Mouse (Mus musculus) adrenal gland, adult (tissue): Measurements from ENCODE around the gene Bbs10.

Experiments
- DNase-seq, 2 experiments: peaks; one replicate each; pipeline ENCODE4 v3.0.0; 2022 to 2023; ENCODE audit warnings: low spot score in 1 of 2; ENCODE audit not compliant: inconsistent age in 2 of 2

Bbs10 gene

DNA sequence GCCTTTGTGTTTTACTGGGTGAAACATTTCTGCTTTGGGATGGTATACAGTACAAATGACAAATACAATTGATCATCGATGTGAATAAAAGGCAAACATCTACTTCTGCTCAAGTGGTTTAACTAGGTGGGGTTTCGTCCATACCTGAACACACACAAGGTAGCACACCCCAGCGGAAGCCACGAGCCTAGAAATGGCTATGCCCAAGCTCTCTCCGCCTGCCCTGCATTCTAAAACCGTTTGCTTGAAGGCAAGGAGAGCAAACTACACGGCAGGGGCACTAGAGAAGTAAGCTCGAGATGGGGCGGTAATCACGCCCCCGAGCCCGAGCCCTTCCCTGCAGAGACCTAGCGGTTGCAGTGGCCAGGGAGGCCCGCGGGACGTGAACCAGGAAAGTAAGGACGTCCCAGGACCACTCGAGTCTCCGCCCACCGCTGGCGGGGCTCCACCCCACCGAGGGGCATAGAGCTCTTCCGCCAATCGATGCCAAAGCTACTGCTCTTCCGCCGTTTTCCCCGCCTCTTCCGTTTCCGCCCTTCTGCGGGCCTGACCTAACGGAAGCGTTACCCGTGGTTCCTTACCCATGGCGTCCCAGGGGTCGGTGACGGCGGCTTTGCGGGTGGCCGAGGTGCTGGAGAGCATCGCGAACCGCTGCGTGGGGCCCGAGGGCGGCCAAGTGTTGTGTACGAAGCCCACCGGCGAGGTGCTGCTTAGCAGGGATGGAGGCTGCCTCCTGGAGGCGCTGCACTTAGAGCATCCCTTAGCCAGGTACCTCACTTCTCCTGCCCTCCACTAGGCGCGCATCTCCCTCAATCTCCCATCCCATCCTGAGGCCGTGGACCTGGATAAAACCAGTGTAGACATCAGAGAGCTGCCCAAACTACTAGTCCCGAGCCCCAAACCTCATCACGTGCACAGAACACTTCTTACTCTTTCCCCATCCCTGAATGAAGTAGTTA lies at the start of gene Bbs10:
Bbs10 (plus strand) TSS at position 540 of the 959 bp plus-strand sequence.
- DNase-seq, result peak; percentile 97 to 98

- no peak for DNase-seq
These were observed 48.3 kb upstream of the Bbs10 start for GRCm38 (mm10) chr10:111250192-111250591.

DNA sequence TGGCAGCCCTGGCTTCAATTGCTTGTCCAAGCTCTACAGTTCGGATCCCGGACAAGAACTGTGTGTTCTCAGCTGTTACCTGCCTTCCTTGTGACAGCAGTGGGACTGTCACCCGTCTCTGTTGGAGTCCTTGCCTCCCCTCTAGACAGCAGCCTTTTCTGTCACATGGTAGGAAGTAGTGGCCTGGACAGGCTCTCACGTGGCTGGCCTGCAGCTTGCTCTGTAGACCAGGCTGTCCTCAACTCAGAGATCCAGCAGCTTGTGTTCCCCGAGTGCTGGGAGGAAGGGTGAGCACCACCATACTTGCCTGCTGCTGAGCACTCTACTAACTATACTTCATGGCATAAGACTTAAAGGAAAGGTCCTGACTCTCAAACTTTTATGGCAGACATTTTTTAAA lies 46.8 kb upstream of the Bbs10 start:
- DNase-seq, result no peak

DNA sequence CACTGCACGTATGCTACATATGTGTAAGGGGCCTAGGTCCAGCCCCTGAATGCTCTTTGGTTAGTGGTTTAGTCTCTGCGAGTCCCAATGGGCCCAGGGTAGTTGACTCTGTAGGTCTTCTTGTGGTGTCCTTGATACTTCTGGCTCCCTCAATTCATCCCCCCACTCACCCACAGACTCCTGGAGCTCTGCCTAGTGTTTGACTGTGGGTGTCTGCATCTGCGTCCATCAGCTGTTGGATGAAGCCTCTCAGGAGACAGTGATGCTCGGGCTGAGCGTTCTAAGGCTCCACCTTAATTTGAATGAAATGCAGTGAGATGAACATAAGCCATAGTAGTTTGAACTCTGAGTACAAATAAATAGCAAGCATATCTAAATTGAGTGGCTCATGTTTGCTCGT lies 43.3 kb upstream of the Bbs10 start:
- DNase-seq, result no peak

DNA sequence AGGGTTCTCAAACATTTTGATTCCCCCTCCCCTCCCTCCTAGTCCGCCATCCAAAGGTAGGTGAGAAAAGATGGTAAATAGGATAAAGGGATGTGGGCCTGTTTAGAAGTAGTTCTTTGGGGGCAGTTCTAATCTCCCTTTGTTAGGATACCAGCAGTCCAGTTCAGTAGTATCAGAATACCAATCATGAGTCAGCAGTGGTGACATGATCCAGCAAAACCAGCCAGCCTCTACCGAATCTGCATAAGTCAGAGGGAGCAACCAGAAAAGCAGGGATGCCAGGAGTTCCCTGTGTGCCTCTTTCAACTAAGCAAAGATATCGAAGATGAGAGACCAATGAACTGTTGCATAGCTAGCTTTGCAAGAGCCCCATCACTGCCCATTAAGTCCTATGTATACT lies 42.3 kb upstream of the Bbs10 start:
- DNase-seq, result no peak

DNA sequence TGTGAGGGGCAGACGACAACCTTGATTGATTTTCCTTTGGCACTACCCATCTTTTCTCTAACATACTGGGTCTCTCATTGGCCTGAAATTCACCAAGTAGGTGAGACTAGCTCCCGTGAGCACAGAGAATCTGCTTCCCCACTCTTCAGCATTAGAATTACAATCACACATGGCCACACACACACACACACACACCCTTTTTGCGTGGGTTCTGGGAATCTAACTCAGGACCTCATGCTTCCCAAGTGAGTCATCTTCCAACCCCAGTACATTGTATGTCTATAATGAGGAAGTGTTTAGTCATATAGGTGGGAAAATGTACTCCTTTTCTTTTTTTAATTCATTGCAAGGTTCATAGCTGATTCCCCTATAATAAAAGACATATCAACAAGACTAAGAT lies 41.1 kb upstream of the Bbs10 start:
- DNase-seq, result no peak

- no peak for DNase-seq
These were observed 40.2 kb upstream of the Bbs10 start for GRCm38 (mm10) chr10:111258256-111258655.

GRCm38 (mm10) chr10:111271687-111272086 lies 26.8 kb upstream of the Bbs10 start:
- DNase-seq, result no peak

DNA sequence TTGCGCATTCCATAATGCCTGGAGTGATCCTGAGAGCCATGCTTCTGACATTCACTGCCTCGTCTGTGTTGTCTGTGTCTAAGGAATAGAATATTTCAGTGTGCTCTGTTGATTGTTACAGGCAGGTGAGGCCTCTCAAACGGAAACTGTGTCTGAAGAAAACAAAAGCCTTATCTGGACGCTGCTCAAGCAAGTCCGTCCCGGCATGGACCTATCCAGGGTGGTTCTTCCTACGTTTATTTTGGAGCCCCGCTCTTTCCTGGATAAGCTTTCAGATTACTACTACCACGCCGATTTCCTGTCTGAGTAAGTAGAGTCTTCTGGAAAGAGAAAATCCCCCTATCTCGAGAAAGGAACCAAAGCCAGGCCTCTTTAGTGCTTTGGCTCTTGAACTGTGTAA lies 25.6 kb upstream of the Bbs10 start:
- no peak for DNase-seq

DNA sequence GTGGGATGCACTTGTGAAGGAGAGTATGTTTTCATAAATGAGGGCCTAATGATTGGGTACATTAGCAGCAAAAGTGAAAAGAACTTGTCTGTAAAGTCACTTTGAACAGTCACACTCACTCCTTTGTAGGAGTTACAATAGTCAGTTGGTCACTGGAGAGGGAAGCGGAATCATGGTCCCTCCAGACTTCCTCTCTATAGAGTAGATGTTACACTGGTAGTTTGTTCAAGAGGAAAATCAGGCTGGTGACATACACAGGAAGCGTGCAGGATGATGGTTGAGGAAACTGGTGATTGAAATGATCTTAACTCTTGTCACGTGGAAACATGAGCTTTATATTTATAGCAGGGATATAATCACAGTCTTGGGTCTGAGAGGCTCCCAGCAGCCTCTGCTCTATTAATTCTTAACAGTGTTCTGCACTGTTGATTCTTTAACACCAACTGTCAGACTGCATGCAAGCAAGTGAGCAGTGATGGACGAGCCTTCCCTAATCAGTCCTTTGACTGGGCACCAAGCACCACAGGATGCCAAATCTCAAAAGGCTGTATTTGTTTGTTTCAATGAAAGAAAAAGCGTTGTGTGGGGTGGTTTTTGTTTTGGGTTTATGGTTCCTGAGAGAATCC lies 24.9 kb upstream of the Bbs10 start:
- no peak for DNase-seq

- no peak for DNase-seq
These were observed 22.7 kb upstream of the Bbs10 start for GRCm38 (mm10) chr10:111275822-111276221.

DNA sequence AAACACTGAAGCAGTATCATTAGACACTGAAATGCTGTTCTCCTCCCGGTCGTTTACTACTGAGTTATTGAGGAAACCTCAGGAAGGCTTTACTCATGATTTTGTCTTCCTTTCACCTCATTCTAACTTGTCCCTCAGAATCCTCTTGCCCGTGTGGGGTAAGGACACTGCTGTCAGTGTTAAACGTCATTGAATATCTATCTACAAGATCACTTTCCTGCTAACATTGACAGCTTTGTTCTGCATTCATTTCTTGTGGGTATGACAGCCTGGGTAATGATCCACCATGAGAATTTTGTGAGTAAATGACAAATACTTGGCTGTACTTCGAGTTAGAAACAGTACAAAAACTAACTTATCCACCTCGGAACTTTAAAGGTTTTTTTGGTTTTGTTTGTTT lies 848 bp upstream of the Bbs10 start:
- peak in 1 of 2 experiments; percentile 37 for DNase-seq

- DNase-seq, result peak in 1 of 2 experiments; percentile 24
These were observed 1.1 kb downstream of the Bbs10 start for GRCm38 (mm10) chr10:111299591-111299990.

DNA sequence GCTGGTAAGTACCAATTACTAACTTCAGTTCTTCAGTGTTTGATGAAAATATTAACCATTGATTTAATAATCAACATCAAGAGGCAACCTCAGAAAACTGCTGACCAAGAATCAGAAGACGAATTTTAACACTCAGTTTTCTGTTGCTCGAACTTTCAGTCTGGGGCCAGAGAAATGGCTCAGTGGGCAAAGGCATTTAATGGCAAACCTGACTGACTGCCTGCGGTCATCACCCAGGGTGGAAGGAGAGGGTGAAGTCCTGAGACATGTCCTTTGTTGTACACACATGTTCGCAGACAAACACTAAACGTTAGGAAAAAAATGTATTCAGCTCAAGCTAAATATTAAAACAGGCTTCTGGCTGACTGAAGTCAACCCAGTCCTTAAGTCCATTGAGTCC lies 2.6 kb downstream of the Bbs10 start:
- DNase-seq, result no peak

DNA sequence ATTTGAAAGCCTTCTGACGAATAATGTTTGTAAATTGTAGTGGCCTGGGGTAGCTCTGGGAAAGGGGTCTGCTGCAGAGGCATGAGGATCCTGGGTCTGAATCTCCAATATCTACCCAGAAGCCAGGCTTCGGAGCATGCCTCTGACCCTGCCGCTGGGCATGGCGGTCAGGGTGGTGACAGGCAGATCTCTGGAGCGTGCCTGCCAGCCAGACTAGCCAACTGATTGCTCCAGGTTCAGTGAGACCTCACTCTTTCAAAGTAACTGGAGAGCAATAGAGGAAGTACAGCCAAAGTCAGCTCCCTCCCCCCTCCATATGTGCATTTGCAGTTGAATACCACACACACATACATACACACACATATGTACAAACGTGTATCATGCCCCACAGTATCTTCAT lies 4.0 kb downstream of the Bbs10 start:
- no peak for DNase-seq

GRCm38 (mm10) chr10:111308850-111309501 lies 10.5 kb downstream of the Bbs10 start:
- DNase-seq, result no peak

DNA sequence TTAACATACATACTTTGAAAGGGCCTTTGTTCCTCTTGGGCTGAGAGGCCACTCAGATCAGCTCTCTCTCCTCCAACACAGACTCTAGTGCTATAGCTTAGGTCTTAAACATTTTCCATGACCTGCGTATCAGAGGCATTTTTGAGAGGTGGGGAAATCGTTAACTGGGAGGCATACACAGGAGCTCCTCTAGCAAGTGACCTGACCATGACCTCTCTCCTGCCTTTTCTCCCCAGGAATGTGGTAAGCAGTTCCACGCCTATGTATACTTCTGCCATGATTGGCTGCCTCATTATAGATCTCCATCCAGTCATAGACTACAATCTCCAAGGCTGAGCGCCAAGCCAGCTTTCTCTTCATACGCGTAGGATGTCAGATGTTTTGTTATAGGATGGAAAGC lies 14.8 kb downstream of the Bbs10 start:
- DNase-seq, result no peak

- peak in 1 of 2 experiments; percentile 48 for DNase-seq
These were observed 16.3 kb downstream of the Bbs10 start for GRCm38 (mm10) chr10:111314636-111315395.

GRCm38 (mm10) chr10:111315940-111316339 lies 17.5 kb downstream of the Bbs10 start:
- no peak for DNase-seq

DNA sequence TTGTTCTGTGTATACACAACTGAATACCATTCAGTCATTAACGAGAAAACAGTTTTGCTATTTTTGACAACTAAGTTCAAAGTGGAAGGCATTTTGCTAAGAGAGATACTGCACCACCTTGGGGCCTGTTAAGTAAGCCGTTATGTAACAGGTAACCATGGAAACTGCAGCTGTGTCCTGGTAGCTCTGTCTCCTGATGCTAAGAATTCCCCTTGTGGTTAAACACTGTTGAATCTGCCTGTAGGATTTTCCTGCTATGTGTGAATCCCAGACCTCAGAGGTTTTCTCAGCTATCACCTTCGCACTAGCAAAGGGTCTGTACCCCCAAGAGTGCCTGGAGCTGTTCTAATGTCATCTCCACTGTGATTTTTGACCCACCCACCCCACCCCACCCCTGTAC lies 19.5 kb downstream of the Bbs10 start:
- DNase-seq, result peak in 1 of 2 experiments; percentile 61
